Mouse (Mus musculus): ENCODE results near the gene Col6a2.

DNA sequence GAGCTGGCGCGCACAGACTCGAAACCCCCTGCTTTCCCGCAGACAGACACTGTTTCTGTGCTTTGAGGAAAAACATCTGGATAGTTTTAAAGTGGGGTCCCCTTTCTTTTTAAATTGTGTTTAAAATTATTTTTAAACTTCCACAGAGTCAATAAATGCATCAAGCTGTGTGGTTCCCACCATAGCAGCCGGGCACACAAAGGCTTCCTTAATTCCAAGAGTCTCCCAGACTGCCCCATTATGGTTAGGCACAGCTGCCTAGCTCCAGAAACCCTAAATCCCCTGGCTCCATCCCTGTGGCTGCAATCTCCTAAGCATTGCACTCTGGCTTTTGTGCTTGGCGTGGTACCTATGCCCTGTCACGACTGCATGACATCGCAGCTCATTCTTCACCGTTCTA, 48.5 kb upstream of the Col6a2 start:
- TF ChIP-seq CTCF (IDR thresholded peaks at IDR 0.05; ENCODE audit: extremely low read depth, insufficient read depth, low read length) (no peak), POLR2A (IDR thresholded peaks at IDR 0.05; ENCODE audit: extremely low read depth, insufficient read depth, low read length) (no peak)

All from cortical plate, adult 2 months (tissue).